Mouse (Mus musculus): Measurements from ENCODE around the gene Hacl1. TPM values are rescaled to one million over a fixed set of nuclear protein-coding genes. Genes with fewer than 3 reads are reported as not detected.

Hacl1 gene
- total RNA-seq (2022): 10 to 100 TPM; 12.2 to 14.6 (median 14.0) TPM

DNA sequence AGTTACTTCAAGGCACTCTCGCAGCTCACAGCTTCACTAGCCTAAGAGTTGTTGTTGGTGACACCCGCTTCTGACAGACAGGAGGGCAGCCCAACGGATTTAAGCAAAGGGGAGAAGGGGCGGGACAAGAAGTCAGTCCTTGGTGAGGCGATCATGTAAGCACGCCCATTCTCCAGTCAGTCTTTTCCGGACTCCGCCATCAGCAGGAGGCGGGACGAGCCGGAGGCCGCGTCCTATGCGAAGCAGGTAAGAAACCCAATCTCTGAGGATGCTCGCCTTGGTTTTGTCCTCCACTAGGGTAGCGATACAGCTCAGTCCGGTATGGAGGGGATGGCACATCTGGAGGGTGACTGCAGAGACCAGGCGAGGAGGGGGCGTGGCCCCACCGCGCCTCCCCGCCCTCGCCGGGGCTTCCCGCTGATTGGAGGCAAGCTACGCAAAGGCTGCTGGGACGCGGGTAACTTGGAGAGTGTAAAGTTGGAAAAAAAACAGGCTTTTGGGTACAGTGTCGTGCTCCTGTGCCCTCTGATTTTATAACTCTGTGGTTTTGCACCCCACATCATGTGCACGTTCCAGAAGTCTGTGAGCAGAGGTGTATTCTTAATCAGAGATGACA lies at the start of gene Hacl1, which contains the start of gene Btd:
TSS of gene Hacl1 (minus strand) at position 397 of the 616 bp plus-strand sequence.
TSS of gene Btd (plus strand) at position 139 of the 616 bp plus-strand sequence.
- peak; percentile 95 for DNase-seq (ENCODE audit: low spot score)

- DNase-seq (ENCODE audit: low spot score): no peak
Measured at GRCm38 (mm10) chr14:31686231-31686630, 45.1 kb upstream of the Hacl1 start.

DNA sequence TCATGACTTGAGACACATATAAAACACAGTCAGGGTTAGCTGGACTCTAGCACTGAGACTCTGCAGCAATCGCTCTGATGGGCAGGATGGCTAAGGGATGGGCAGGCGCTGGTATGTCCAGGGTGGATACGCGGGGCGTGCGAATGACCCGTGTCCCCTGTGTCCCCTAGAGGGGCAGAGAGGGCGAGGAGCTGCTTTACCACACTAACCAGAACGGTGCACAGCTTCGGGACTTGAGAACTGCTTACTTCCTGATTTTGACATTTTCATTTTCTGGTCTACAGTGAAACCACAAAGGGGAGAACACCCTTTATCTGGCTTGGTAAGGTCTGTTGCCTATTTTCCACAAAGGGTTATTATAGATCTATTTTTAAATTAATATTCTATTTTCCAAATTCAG lies 44.6 kb upstream of the Hacl1 start:
- no peak for DNase-seq (ENCODE audit: low spot score)

DNA sequence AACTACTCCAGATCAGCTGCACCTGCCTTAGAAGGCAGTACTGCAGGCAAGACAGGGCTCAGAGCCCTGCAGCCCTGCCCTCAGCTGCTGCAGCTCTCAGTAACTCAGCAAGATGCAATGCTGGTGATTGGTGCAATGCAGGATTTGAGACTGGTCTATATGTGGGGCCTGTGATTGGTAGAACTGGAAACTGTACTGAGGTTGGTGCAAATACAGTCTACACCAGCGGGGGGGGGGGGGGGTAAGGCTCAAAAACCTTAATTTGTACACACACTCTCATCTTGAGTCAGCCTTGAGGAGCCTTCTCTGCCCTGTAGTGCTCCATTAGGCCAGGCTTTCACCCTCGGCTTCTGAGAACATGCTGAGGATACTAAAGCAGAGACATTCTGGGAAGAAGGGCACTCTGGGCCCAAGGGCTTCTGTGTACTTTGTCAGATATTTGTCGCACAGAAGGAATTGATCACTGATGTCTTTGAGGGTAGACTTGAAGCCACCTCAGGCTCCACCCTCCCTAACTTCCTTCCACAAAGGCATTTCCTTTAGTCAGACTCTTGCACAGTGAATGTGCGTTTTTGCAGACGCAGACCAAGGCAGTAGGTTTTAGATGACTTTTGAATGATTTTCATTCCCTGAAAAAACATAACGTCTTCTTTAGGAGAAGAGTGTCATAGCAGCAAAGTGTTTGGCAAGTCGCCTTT lies 43.4 kb upstream of the Hacl1 start:
- no peak for DNase-seq (ENCODE audit: low spot score)

DNA sequence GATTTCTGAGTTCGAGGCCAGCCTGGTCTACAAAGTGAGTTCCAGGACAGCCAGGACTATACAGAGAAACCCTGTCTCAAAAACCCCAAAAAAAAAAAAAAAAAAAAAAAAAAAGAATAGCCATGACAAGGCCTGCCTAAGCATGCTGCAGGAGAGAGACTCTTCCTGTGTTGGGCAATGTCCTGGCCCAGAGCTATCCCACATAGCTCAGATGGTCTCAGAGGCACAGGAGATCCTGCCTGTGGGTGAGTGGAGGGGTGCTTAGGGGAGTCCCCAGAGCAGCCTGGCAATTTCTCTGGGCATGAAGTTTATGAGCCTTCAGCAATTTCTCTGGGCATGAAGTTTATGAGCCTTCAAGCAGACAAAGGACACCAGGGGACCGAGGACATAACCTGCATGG lies 42.5 kb upstream of the Hacl1 start:
- DNase-seq (ENCODE audit: low spot score): no peak

DNA sequence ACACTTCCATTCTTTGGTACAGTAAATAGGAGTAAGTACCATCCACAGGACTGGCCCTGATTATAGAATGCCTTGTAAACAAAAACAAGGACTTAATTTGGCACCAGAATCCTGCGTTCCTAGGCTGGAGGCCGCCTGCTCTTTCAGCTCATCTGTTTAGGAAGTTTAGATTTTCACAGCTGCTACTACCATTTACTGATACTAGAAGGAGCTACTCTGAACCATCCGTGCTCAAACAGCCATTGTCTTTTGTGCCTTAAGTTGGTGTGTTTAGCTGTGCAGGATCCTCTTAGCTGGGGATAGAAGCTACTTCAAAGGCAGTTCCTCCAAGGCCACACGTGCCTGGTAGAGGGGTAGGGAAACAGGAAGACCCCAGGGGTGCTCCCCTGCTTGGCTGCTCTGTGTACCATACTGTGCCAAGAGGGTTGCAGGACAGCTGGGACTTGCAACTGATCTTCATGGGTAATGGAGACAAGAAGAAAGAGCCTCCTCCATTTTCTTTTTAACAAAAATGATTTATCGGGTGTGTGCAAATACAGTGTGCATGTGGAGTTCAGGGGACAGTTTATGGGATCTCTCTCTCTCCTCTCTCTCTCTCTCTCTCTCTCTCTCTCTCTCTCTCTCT lies 41.0 kb upstream of the Hacl1 start:
- no peak for DNase-seq (ENCODE audit: low spot score)

DNA sequence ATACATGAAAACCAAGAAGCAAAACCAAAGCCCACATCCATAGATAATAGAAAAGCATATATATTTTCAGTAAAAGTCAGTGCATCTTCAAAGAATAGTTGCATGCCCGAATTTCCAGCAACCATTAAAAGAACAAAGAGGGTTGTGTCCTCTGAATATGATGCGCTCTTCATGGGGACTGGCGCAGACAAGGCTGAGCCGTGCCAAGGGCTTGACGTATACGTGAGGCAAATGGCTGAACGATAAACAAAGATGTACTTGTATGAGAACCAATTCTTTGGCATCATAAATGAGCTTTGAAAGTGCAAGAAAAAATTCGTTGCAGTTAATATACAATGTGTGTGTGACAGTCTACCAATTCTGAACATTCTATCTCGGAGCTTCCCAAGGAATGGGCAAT lies 40.2 kb upstream of the Hacl1 start:
- DNase-seq (ENCODE audit: low spot score): no peak

GRCm38 (mm10) chr14:31680656-31681055 lies 39.6 kb upstream of the Hacl1 start:
- DNase-seq (ENCODE audit: low spot score): no peak

GRCm38 (mm10) chr14:31671635-31672320 lies 30.7 kb upstream of the Hacl1 start:
- no peak for DNase-seq (ENCODE audit: low spot score)

- peak; percentile 76 for DNase-seq (ENCODE audit: low spot score)
Measured at GRCm38 (mm10) chr14:31669642-31670490, 28.8 kb upstream of the Hacl1 start.

- DNase-seq (ENCODE audit: low spot score): peak; percentile 81
Measured at GRCm38 (mm10) chr14:31669161-31669611, 28.1 kb upstream of the Hacl1 start.

GRCm38 (mm10) chr14:31668326-31668725 lies 27.2 kb upstream of the Hacl1 start:
- DNase-seq (ENCODE audit: low spot score): no peak

GRCm38 (mm10) chr14:31667741-31668140 lies 26.7 kb upstream of the Hacl1 start:
- no peak for DNase-seq (ENCODE audit: low spot score)

DNA sequence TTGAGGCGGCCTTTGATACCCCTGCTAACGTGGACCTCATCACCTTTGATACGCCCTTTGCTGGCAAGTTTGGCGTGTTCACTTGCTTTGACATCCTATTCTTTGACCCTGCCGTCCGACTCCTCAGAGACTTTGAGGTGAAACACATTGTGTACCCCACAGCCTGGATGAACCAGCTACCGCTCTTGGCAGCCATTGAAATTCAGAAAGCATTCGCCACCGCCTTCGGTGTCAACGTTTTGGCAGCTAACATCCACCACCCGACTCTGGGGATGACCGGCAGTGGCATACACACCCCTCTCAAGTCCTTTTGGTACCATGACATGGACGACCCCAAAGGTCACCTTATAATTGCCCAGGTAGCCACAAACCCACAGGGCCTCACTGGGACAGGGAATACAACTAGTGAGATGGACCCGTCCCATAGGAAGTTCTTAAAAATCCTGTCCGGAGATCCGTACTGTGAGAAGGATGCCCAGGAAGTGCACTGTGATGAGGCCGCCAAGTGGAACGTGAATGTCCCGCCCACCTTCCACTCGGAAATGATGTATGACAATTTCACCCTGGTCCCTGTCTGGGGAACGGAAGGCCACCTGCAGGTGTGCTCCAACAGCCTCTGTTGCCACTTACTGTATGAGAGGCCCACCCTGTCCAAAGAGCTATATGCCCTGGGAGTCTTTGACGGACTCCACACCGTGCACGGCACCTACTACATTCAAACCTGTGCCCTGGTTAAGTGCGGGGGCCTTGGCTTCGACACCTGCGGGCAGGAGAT lies 26.0 kb upstream of the Hacl1 start:
- no peak for DNase-seq (ENCODE audit: low spot score)

DNA sequence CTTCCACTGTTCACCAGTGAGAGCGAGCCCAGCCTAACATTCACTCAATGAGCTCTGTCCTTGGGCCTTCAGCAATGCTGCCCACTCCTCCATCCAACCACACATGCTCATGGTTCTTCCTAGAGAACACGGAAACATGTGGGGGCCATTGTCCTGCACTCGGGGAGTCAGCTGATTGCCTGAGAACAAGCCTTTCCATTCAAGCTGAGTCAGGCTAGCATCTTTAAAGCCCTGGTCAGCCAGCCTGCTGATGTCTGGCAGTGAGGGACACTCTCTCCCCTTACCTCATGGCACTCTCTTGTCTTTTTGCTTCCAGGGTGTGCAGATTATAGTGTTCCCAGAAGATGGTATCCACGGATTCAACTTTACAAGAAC lies 24.5 kb upstream of the Hacl1 start:
- no peak for DNase-seq (ENCODE audit: low spot score)

- DNase-seq (ENCODE audit: low spot score): no peak
Measured at GRCm38 (mm10) chr14:31664903-31665565, 23.9 kb upstream of the Hacl1 start.

GRCm38 (mm10) chr14:31664100-31664902 lies 23.2 kb upstream of the Hacl1 start:
- DNase-seq (ENCODE audit: low spot score): no peak

DNA sequence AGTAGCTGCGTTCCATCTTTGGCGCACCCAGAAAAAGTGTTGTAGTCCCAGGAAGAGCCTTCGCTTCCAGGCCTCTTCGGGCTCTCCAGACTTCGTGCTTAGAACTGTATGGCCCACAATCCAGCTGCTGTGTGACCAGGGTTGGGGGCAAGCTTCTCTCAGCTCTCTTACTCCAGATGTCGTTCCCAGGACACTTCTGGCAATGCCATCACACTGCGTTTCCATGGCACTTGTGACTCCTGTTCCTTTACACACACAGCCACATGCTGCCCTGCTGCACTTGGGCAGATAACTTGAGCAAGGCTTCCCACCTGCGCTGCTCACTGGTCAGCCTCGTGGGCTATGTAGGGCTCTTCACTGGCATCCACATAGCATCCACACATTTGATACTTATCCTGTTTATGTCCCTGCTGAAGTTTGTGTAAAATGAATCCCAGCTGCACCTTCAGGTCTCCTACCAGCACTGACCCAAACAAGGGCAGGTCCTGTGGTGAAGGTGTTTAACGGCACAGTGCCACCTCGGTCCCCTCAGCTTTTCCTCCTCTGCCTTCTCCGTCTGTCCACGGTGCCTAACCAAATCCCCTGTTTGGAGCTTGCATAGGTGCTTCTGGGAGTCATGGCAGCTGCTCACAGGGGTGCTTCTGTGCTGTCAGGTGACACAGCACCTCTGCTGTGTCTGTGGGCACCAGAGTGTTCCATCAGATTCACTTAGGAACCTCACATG lies 22.5 kb upstream of the Hacl1 start:
- no peak for DNase-seq (ENCODE audit: low spot score)
